Mouse (Mus musculus) embryonic facial prominence, embryonic 15.5 days (tissue): ENCODE results near the gene Capn11. TPM values are rescaled to one million over a fixed set of nuclear protein-coding genes. Genes with fewer than 3 reads are reported as not detected.

Source experiments
- ATAC-seq: fragments of 200-750 bp; cut with Nextera tagmentation; 2 replicates; pipeline ENCODE4 v1.8.0; 2017; ENCODE audit warnings: low read depth, moderate TSS enrichment; ENCODE audit not compliant: insufficient number of reproducible peaks, low FRiP score, low TSS enrichment
- H3K27ac ChIP-seq: fragments of 300-500 bp; sonication (generic); replicated peaks from 2 replicates; pipeline ENCODE4 v1.5.1; 2015; ENCODE audit warnings: mild to moderate bottlenecking, inconsistent platforms
- H3K27me3 ChIP-seq: fragments of 300-500 bp; sonication (generic); 2 replicates; pipeline ENCODE4 v1.6.1; 2015; ENCODE audit warnings: inconsistent platforms
- H3K36me3 ChIP-seq: fragments of 300-500 bp; sonication (generic); 2 replicates; pipeline ENCODE4 v1.6.1; 2015; ENCODE audit warnings: mild to moderate bottlenecking, inconsistent platforms
- H3K4me1 ChIP-seq: fragments of 300-500 bp; sonication (generic); 2 replicates; pipeline ENCODE4 v1.6.1; 2015; ENCODE audit warnings: inconsistent platforms
- H3K4me2 ChIP-seq: fragments of 300-500 bp; sonication (generic); replicated peaks from 2 replicates; pipeline ENCODE4 v1.6.1; 2015; ENCODE audit warnings: mild to moderate bottlenecking, inconsistent platforms
- H3K4me3 ChIP-seq: fragments of 300-500 bp; sonication (generic); replicated peaks from 2 replicates; pipeline ENCODE4 v1.5.1; 2015; ENCODE audit warnings: mild to moderate bottlenecking, inconsistent platforms
- H3K9ac ChIP-seq: fragments of 300-500 bp; sonication (generic); 2 replicates; pipeline ENCODE4 v1.6.1; 2015; ENCODE audit warnings: inconsistent platforms
- H3K9me3 ChIP-seq: fragments of 300-500 bp; sonication (generic); replicated peaks from 2 replicates; pipeline ENCODE4 v1.6.1; 2016; ENCODE audit warnings: inconsistent platforms
- WGBS: fragments of 180-500 bp; shearing (Covaris S2); methylation state at CpG from one replicate; pipeline ENCODE4 v1.1.7; 2015; 5-methylcytosine and 5-hydroxymethylcytosine counted together
- polyA plus RNA-seq: library from polyadenylated mRNA; unstranded; fragments of >200 nt; fragmentation: Nextera tagmentation; extraction: Ambion mirVana; gene quantifications from 2 replicates; pipeline ENCODE4 v1.2.1, GENCODE M21; 2015

Capn11 gene
- polyA plus RNA-seq, 1 experiment from 2014 or later: 0.77 TPM

GRCm38 (mm10) chr17:45653233-45653632, 5.9 kb downstream of the Capn11 start:
- WGBS: 69% methylated on average over 7 of the region's 7 CpGs
- Histone ChIP-seq H3K4me2 (no peak overlapping the region), H3K9ac (no peak overlapping the region), H3K9me3 (no peaks in the 10 kb centered on the region), H3K27me3 (no peaks in the 10 kb centered on the region), H3K27ac (no peak overlapping the region), H3K4me1 (no peaks in the 10 kb centered on the region), H3K4me3 (no peak overlapping the region), H3K36me3 (no peaks in the 10 kb centered on the region)
- ATAC-seq: no peak

- Histone ChIP-seq H3K27ac (no peak overlapping the region), H3K9ac (no peak overlapping the region), H3K9me3 (no peaks in the 10 kb centered on the region), H3K4me1 (peaks cover 3% of the 10 kb centered on the region; the same call in 1 of the 2 replicates), H3K4me3 (no peak overlapping the region), H3K4me2 (no peak overlapping the region), H3K27me3 (no peaks in the 10 kb centered on the region; the same call in 1 of the 2 replicates), H3K36me3 (no peaks in the 10 kb centered on the region)
- WGBS: 91% methylated on average over 4 of the region's 4 CpGs
- no peak for ATAC-seq
Observed at GRCm38 (mm10) chr17:45644185-45644584, 14.9 kb downstream of the Capn11 start.

GRCm38 (mm10) chr17:45642701-45643100, 16.4 kb downstream of the Capn11 start:
- H3K9ac ChIP-seq: no peak overlapping the region
- no peak for ATAC-seq

GRCm38 (mm10) chr17:45641981-45642380, 17.1 kb downstream of the Capn11 start:
- H3K4me1 ChIP-seq: peaks cover 3% of the 10 kb centered on the region; the same call in 1 of the 2 replicates
- H3K27me3 ChIP-seq: no peaks in the 10 kb centered on the region; the same call in 1 of the 2 replicates
- 86% methylated on average over 8 of the region's 8 CpGs for WGBS
- H3K4me2 ChIP-seq: no peak overlapping the region
- no peak overlapping the region for H3K4me3 ChIP-seq
- no peaks in the 10 kb centered on the region for H3K9me3 ChIP-seq
- no peaks in the 10 kb centered on the region for H3K36me3 ChIP-seq
- no peak overlapping the region for H3K9ac ChIP-seq
- no peak overlapping the region for H3K27ac ChIP-seq
- no peak for ATAC-seq

More at GRCm38 (mm10) chr17:45642701-45643100, 16.4 kb downstream of the Capn11 start:
- no peaks in the 10 kb centered on the region for H3K36me3 ChIP-seq
- no peak overlapping the region for H3K4me3 ChIP-seq
- WGBS: 18% methylated on average over 12 of the region's 12 CpGs
- H3K27me3 ChIP-seq: no peaks in the 10 kb centered on the region; the same call in 1 of the 2 replicates
- no peaks in the 10 kb centered on the region for H3K9me3 ChIP-seq
- no peak overlapping the region for H3K27ac ChIP-seq
- H3K4me1 ChIP-seq: peaks cover 3% of the 10 kb centered on the region; the same call in 1 of the 2 replicates
- no peak overlapping the region for H3K4me2 ChIP-seq

- H3K9me3 ChIP-seq: no peaks in the 10 kb centered on the region
- no peak overlapping the region for H3K4me2 ChIP-seq
- H3K27ac ChIP-seq: no peak overlapping the region
- H3K27me3 ChIP-seq: no peaks in the 10 kb centered on the region; the same call in 1 of the 2 replicates
- no peak for ATAC-seq
- H3K4me3 ChIP-seq: no peak overlapping the region
- WGBS: 74% methylated on average over 16 of the region's 16 CpGs
- peaks cover 3% of the 10 kb centered on the region; the same call in 1 of the 2 replicates for H3K4me1 ChIP-seq
- H3K36me3 ChIP-seq: no peaks in the 10 kb centered on the region
- no peak overlapping the region for H3K9ac ChIP-seq
Observed at GRCm38 (mm10) chr17:45638596-45639295, 20.4 kb downstream of the Capn11 start.

- Histone ChIP-seq H3K9ac (no peak overlapping the region), H3K4me1 (peaks cover 15% of the 10 kb centered on the region), H3K4me2 (no peak overlapping the region), H3K36me3 (no peaks in the 10 kb centered on the region), H3K27ac (no peak overlapping the region), H3K4me3 (no peak overlapping the region), H3K9me3 (no peaks in the 10 kb centered on the region), H3K27me3 (no peaks in the 10 kb centered on the region)
- WGBS: 74% methylated on average over 5 of the region's 5 CpGs
- no peak for ATAC-seq
Observed at GRCm38 (mm10) chr17:45634033-45634432, 25.1 kb downstream of the Capn11 start.

GRCm38 (mm10) chr17:45631940-45632339, 27.2 kb downstream of the Capn11 start:
- H3K4me1 ChIP-seq: peaks cover 15% of the 10 kb centered on the region
- ATAC-seq: no peak
- H3K4me2 ChIP-seq: no peak overlapping the region
- H3K9me3 ChIP-seq: no peaks in the 10 kb centered on the region
- H3K27ac ChIP-seq: no peak overlapping the region
- no peaks in the 10 kb centered on the region for H3K27me3 ChIP-seq
- no peak overlapping the region for H3K4me3 ChIP-seq
- H3K36me3 ChIP-seq: no peaks in the 10 kb centered on the region
- H3K9ac ChIP-seq: no peak overlapping the region
- 57% methylated on average over 6 of the region's 6 CpGs for WGBS

- Histone ChIP-seq H3K27ac (no peak overlapping the region), H3K36me3 (no peaks in the 10 kb centered on the region), H3K9me3 (no peaks in the 10 kb centered on the region), H3K4me1 (peaks cover 21% of the 10 kb centered on the region), H3K4me2 (peak overlapping the region; percentile 67; the same call in 1 of the 2 replicates), H3K4me3 (0 out of 2 replicates have a peak overlapping the region, but pooled peaks have one; percentile 44), H3K27me3 (no peaks in the 10 kb centered on the region), H3K9ac (no peak overlapping the region)
- no peak for ATAC-seq
- WGBS: 49% methylated on average over 3 of the region's 3 CpGs
Observed at GRCm38 (mm10) chr17:45630992-45631391, 28.1 kb downstream of the Capn11 start.

- H3K27ac ChIP-seq: peak overlapping the region; percentile 45; the same call in 1 of the 2 replicates
- peaks cover 21% of the 10 kb centered on the region for H3K4me1 ChIP-seq
- H3K9ac ChIP-seq: peak overlapping the region; percentile 21
- ATAC-seq: peak; percentile 66
- H3K27me3 ChIP-seq: no peaks in the 10 kb centered on the region
- 2% methylated on average over 34 of the region's 34 CpGs for WGBS
- H3K9me3 ChIP-seq: no peaks in the 10 kb centered on the region
- H3K4me3 ChIP-seq: peak overlapping the region; percentile 44
- H3K36me3 ChIP-seq: no peaks in the 10 kb centered on the region
- peak overlapping the region; percentile 67 for H3K4me2 ChIP-seq
Observed at GRCm38 (mm10) chr17:45629861-45630694, 29.0 kb downstream of the Capn11 start.

GRCm38 (mm10) chr17:45628885-45629855, 30.0 kb downstream of the Capn11 start:
- H3K4me1 ChIP-seq: peaks cover 21% of the 10 kb centered on the region
- no peak overlapping the region for H3K27ac ChIP-seq
- WGBS: 57% methylated on average over 13 of the region's 13 CpGs
- peak overlapping the region; percentile 21; the same call in 1 of the 2 replicates for H3K9ac ChIP-seq
- peak overlapping the region; percentile 67 for H3K4me2 ChIP-seq
- no peaks in the 10 kb centered on the region for H3K36me3 ChIP-seq
- H3K4me3 ChIP-seq: peak overlapping the region; percentile 44
- ATAC-seq: no peak
- H3K27me3 ChIP-seq: no peaks in the 10 kb centered on the region
- H3K9me3 ChIP-seq: no peaks in the 10 kb centered on the region
